Mouse (Mus musculus): ENCODE data around the gene Spop.

DNA sequence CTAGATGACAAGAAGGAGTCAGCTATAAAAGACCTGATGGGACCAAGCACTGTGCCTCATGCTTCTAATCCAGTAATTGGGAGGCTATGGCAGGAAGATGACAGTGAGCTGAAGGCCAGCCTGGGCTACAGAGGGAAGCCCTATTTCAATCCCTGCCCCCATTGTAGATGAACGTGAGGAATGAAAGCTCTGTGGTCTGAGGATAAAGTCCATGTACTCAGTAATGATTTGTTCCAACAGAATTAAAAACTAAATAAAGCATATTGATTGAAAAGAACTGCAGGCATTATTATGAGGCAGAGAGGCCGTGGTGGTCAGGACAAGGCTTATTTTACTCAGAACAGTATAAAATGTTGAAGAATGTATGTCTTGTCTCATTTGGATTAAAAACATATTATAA, 47.0 kb downstream of the Spop start:
- TF ChIP-seq POLR2A (IDR thresholded peaks at IDR 0.05; ENCODE audit: borderline replicate concordance, extremely low read depth, insufficient read depth, insufficient read length, poor library complexity, severe bottlenecking): no peak
- no peak for TF ChIP-seq CTCF (IDR thresholded peaks at IDR 0.05; ENCODE audit: borderline replicate concordance, extremely low read depth, insufficient read depth, insufficient read length)
